Comparison of ENCODE assay signal across 9 mouse cellular contexts in genomic region chr15:40075334-40075893, GRCm38 (mm10). TPM values are rescaled to one million over a fixed set of nuclear protein-coding genes. Genes with fewer than 3 reads are reported as not detected.
DNase-seq lines count a peak whose midpoint lies in the region; ATAC-seq lines count a peak whose summit lies in the region.
"Had no signal": no experiment of that assay in that cellular context is flagged by ENCODE, and none has a peak within 500 bp of the region (broad histone marks: within the 10 kb centered on the region; RNA-seq: fewer than 3 reads in every experiment).

No protein-coding gene starts in this region.

- 65% methylated on average over 3 of the region's 3 CpGs for WGBS in embryonic facial prominence, embryonic 14.5 days

- peak; percentile 19 to 29 for DNase-seq in left cerebral cortex, adult 18-20 months (ENCODE audit: low spot score in 2 of 2)
- DNase-seq in left cerebral cortex, adult 9 months (ENCODE audit: low spot score in 2 of 2) = no peak
- DNase-seq in adrenal gland, adult 2 months = peak; percentile 46
- peak; percentile 82 for DNase-seq in embryonic facial prominence, embryonic 14.5 days (ENCODE audit: low spot score)
- DNase-seq in lung, postnatal 25 days (ENCODE audit: low spot score) = peak; percentile 29
- no peak for DNase-seq in ovary, postnatal 14 days (ENCODE audit: low spot score)
- DNase-seq in ovary, postnatal 10 days (ENCODE audit: low spot score) = no peak

- no peaks in the 10 kb centered on the region for H3K4me1 ChIP-seq in embryonic facial prominence, embryonic 14.5 days (ENCODE audit: control insufficient read depth, insufficient read depth, low read length)

- H3K36me3 ChIP-seq in embryonic facial prominence, embryonic 14.5 days (ENCODE audit: control insufficient read depth, insufficient read depth, low read length) = no peaks in the 10 kb centered on the region

- peak; percentile 87 for ATAC-seq in embryonic facial prominence, embryonic 14.5 days (ENCODE audit: low read depth)

- no peaks in the 10 kb centered on the region for H3K9me3 ChIP-seq in embryonic facial prominence, embryonic 14.5 days (ENCODE audit: control insufficient read depth, low read length)

- H3K27ac ChIP-seq in embryonic facial prominence, embryonic 14.5 days (replicated peaks; ENCODE audit: low read depth, low read length) = no peak overlapping the region

- no peaks in the 10 kb centered on the region for H3K27me3 ChIP-seq in embryonic facial prominence, embryonic 14.5 days (replicated peaks; ENCODE audit: control insufficient read depth, insufficient read depth, low read length)

- no peak overlapping the region for H3K9ac ChIP-seq in embryonic facial prominence, embryonic 14.5 days (ENCODE audit: low read depth, low read length)

- H3K4me2 ChIP-seq in embryonic facial prominence, embryonic 14.5 days (ENCODE audit: low read depth, low read length) = no peak overlapping the region

- H3K4me3 ChIP-seq in embryonic facial prominence, embryonic 14.5 days (ENCODE audit: low read depth, low read length) = no peak overlapping the region

RNA-seq across cellular contexts. Expression of gene 9330182O14Rik, which starts 58.8 kb away (rescaled TPM):
- not detected for total RNA-seq in left cerebral cortex, adult 18-20 months (2021)
- under 1 TPM in 1 of 2 experiments, not detected in 1; 0.55 TPM for total RNA-seq in adrenal gland, adult 2 months (2021)
- 0.07 TPM in 1 of 2 replicates, not detected in the other for polyA plus RNA-seq in adrenal gland, adult 2 months (2012; rRNA removed)
- polyA plus RNA-seq in embryonic facial prominence, embryonic 14.5 days (2014; fragmentation: Nextera tagmentation; extraction: Ambion mirVana) = not detected in 2 replicates
- total RNA-seq: liver, adult 2 months had no signal
- polyA plus RNA-seq: liver, adult 2 months; neural tube, embryonic 14.5 days had no signal

Comparison
In these comparisons a context has a peak if more than half of its experiments do, and no peak if none do; other contexts are left out.
1. DNase-seq: peak in left cerebral cortex, adult 18-20 months (2 of 2), adrenal gland, adult 2 months (single experiment), embryonic facial prominence, embryonic 14.5 days (single experiment) and lung, postnatal 25 days (single experiment); none in left cerebral cortex, adult 9 months (0 of 2), ovary, postnatal 14 days (single experiment) and ovary, postnatal 10 days (single experiment).